Mouse (Mus musculus): ENCODE results near the gene Gm45837. TPM values are rescaled to one million over a fixed set of nuclear protein-coding genes. Genes with fewer than 3 reads are reported as not detected.

Gm45837 gene
- total RNA-seq, 4 experiments from 2014 or later: 1.2 to 1.6 TPM; not detected in 2

DNA sequence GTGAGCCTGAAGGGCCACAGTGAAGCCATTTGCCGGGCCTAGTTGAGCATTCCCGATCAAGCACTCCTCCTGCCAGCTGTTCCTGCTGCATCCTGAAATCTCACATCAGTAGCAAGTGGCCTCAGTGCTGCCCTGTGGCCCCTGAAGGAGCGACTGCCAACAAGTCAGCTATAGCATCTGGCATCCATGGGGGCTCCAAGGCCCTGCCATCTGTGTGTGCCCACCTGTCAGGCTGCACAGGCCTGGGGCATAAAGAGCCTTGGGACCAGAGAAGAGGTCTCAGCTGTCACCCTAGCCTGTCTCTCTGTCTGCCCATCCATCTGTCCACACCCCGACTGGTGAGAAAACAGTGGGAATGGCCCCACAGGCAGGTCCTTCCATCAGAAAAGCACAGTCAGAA, 54.2 kb downstream of the Gm45837 start:
- DNase-seq (ENCODE audit: low spot score in 2 of 2): no peak

DNA sequence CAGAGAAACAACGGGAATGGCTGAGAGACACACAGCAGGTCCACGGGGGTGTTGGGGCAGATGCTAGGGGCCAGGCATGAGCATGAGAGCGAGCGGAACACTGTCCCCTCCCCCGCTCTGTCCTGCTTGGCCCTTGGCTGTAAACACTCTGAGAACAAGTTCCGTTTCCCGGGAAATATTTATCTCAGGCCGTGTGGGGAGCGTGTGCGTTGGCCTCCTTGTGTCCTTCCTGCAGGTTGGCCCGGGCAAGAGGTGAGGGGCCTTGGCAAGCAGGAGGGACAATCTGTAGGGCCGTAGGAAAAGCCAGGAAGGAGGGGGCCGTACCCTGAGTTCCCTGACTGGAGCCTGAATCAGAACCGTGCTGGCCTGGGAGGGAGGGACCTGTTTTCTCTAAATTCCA, 54.7 kb downstream of the Gm45837 start:
- DNase-seq (ENCODE audit: low spot score in 2 of 2): no peak

GRCm38 (mm10) chr7:101465850-101466580, 55.3 kb downstream of the Gm45837 start:
- no peak for DNase-seq (ENCODE audit: low spot score in 2 of 2)

DNA sequence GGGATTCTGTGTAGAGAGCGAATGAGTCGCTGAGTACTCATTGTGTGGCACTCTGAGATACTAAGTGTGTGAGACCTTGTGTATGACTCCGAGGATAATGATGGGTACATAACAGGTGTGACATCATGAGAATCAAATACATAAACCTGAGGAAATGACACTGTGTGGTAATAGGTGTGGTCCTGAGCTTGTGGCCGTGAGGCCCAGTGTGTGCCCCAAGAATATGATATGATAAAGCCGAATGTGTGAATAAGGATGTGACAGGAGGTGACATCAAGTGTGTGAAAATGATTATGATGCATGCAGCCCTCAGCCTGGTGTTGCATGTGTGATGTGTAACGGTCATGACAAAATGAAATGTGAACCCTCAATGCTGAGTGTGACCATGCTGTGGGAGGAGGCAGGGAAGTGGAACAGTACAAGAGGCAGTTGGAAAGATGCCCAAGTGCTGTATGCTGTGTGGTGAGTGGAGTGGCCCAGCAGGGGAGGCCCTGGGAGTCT, 55.9 kb downstream of the Gm45837 start:
- DNase-seq (ENCODE audit: low spot score in 2 of 2): no peak

GRCm38 (mm10) chr7:101471423-101471822, 60.7 kb downstream of the Gm45837 start:
- no peak for DNase-seq (ENCODE audit: low spot score in 2 of 2)

GRCm38 (mm10) chr7:101471968-101472480, 61.3 kb downstream of the Gm45837 start:
- DNase-seq (ENCODE audit: low spot score in 2 of 2): no peak

DNA sequence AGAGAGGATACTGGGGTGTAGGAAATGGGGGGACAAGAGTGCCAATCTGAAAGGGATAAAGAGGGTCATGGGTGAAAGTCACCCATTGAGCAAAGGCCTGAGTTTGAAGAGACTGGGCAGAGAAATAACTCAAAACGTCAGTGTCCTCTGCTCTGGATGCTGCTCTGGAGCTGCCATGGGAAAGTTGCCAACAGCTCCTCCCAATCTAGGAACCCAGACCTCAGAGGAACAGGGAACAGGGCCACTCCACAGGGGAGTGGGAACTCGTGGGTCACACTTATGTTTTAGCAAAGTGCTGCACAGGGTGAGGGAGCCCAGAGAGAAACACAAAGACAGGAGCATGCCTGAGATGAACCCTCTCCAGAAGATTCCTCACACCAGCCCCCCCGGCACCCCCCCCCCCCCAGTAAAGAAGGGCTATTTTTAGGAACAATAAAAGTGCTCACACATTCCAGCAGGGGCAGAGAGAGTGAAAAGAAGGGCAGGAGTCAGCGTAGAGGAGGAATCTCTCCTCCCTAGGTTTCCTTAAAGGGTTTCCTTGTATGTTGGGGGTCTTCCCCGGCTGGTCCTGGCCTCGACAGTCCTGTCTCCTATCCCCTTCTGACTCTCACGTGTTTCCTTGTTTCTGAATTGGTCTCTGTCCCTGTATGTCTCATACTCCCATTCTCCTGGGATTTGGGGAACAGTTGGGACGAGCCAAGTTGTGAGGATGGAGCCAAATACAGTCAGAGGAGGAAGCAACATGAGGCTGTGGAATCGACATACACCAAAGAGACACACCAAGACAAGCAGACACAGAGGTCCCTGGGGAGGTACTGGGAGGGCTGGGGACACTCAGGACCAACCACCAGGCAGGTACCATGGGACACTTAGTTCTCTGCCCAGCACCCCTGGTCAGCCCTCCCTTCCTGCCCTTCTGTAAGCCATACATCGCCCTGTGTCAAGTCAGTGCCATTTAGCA, 62.2 kb downstream of the Gm45837 start:
- no peak for DNase-seq (ENCODE audit: low spot score in 2 of 2)

- DNase-seq (ENCODE audit: low spot score in 2 of 2): no peak
Measured at GRCm38 (mm10) chr7:101474399-101474811, 63.7 kb downstream of the Gm45837 start.

DNA sequence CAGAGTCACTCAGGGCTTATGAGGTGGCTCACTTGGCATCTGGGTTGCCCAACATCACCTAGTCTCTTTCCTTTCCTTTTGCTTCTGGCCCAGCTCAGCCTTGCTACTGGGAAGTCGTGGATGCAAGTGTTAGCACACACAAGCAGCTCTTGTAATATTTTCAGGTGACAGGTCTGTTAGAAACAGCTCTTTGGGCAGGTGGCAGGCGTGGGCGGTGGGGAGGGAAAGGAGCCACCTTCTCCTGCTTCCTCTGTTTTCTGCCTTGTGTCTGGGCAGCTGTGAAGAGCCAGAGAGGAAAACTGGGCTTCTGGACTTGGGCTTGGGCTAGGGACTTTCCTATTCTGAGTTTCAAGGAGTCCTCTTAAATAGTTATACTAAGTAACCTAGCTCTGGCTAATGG, 65.3 kb downstream of the Gm45837 start:
- peak in 1 of 2 experiments; percentile 74 for DNase-seq (ENCODE audit: low spot score in 2 of 2)

GRCm38 (mm10) chr7:101476493-101476892, 65.8 kb downstream of the Gm45837 start:
- DNase-seq (ENCODE audit: low spot score in 2 of 2): no peak

DNA sequence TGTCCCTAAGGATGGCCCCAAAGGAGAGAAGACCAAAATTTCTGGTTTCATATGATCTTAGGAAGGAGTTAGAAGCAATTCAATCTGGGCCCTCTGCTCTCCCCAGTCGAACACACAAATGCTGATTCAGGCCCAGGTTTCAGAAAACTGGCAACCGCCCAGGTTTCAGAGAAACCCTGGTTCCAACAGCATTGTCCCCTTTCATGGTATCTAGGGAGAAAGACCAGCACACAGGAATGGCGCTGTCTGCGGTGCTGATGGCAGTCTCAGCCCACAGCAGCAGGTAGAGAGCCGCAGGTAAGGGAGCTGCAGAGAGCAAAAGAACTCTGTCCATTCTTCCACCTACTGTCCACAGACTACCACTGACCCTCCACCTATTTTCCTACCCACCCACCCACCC, 66.5 kb downstream of the Gm45837 start:
- DNase-seq (ENCODE audit: low spot score in 2 of 2): no peak

DNA sequence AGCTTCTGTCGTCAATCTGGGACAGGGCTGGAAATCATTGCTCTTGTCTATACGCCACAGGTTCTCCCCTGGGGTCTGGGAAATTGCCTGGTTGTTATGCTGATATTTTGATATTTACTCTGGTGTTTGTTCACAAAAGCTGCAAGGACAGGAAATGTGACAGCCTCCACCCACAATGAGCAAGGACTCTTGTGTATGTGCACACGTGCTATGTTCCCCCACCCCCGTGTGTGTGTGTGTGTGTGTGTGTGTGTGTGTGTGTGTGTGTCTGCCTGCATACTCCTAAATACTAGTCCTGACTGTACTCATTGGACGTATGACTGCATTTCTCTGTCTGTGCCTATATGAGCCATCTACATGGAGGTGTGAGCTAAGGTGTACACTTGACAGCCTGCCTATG, 67.4 kb downstream of the Gm45837 start:
- no peak for DNase-seq (ENCODE audit: low spot score in 2 of 2)

DNA sequence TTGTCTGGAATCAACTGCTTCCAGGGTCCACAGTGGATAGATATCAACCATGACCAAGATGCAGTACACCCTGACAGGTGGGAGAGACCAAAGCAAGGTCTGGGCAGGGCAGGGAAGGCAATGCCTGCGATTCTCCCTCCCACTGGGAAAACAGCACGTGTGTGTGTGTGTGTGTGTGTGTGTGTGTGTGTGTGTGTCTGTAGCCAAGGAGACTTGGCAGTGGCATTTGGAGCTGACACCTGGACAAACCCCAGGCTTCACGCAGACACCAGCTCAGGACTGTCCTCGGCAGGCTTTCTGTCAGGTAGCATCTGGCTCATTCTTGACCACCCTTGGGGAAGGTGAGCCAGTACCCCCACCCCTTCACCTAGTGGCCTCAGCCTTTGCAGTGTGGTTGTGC, 69.2 kb downstream of the Gm45837 start:
- DNase-seq (ENCODE audit: low spot score in 2 of 2): no peak

DNA sequence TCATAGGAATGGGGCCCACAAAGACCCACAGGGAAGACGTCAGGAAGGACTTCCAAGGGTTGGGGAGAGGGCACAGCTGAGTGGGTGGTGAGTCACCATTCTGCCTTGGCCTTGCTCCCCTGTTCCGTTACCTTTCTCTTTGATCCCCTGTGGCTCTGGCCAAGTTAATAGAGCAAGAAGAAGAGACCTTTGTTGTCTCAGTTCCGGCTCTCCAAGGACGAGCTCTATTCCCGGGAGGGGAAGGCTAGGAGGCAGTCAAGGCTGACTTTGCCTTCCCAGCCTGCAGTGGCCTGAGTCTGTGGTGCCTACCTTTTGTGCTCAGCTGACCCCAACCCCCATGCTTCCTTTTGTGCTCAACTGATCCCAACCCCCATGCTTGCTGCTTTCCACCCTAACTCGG, 70.0 kb downstream of the Gm45837 start:
- no peak for DNase-seq (ENCODE audit: low spot score in 2 of 2)

DNA sequence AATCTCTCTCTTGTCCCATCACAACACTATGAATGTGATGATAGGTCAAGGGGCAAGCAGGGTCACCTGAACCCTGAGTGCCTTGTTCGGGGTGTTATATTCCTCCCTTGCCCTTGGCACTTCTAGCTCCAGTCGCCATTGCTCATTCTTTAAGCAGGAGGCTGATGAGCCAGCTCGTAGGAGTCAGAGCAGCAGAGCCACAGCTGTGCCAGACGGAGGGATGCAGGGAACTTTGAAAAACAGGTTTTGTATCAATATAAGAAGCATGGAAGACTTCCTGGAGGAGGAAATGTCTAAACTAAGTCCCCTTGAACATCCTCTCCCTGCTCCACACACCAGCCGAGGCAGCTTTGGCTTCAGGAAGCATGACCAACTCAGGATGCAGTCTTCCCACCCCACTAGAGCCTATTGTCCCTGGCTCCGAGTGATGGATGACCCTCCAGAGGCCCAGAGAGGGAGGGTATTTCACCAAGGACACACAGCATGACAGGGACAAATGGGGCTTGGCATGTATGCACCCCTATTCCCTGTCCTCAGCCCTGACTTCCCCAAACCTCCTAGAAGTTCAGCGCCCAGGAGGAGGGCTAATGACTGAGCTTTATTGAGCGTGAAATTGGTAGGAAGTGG, 71.3 kb downstream of the Gm45837 start:
- no peak for DNase-seq (ENCODE audit: low spot score in 2 of 2)

- DNase-seq (ENCODE audit: low spot score in 2 of 2): peak in 1 of 2 experiments; percentile 79
Measured at GRCm38 (mm10) chr7:101482499-101483081, 71.9 kb downstream of the Gm45837 start.

GRCm38 (mm10) chr7:101483498-101484115, 72.9 kb downstream of the Gm45837 start:
- no peak for DNase-seq (ENCODE audit: low spot score in 2 of 2)

GRCm38 (mm10) chr7:101487102-101487501, 76.4 kb downstream of the Gm45837 start:
- no peak for DNase-seq (ENCODE audit: low spot score in 2 of 2)

DNA sequence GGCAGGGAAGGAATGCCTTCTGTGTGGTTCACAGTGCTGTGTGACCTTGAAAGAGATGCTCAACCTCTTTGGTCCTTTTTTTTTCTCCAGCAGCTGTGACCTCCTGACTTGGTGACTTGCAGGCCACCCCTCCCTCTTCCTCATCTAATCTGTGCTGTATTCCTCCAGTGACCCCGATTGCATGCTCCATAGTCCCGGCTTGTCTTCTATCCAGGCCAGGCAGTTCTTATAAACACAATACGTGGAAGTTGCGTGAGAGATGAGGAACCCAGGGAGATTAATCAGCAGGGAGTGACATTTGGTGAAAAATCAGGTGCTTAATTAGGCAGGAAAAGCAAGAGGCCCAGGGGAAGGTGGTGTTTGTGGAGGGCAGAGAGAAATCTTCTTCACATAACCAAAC, 80.3 kb downstream of the Gm45837 start:
- no peak for DNase-seq (ENCODE audit: low spot score in 2 of 2)

DNA sequence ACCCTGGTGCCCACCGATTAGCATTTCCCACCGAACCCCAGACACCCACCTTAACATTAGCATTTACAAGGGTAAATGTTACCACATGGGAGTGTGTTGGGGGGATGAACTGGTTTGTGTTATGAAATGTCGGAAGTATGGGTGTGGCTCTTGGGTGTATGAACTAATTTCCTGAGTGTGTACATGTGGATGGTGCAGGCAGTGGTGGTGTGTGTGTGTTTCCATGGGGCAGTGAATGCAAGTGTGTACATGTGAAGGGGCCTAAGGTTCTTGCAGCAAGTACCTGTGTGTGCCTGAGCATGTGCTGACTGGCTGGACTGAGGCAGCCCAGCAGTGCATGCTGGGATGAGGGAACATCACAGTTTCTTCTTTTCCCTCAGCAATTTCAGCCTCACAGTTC, 87.7 kb downstream of the Gm45837 start:
- no peak for DNase-seq (ENCODE audit: low spot score in 2 of 2)

GRCm38 (mm10) chr7:101499251-101499650, 88.6 kb downstream of the Gm45837 start:
- DNase-seq (ENCODE audit: low spot score in 2 of 2): no peak

Data from left cerebral cortex, adult 8-10 months (tissue).